Mouse (Mus musculus) liver, embryonic 15.5 days (tissue): ENCODE results near the gene Tcf20. TPM values are rescaled to one million over a fixed set of nuclear protein-coding genes. Genes with fewer than 3 reads are reported as not detected.
A peak's percentile ranks its signal among the peaks of the same experiment; 100 is the strongest.

Experiments used
- ATAC-seq: fragments of 200-750 bp; cut with Nextera tagmentation; 2 replicates; pipeline ENCODE4 v1.8.0; 2017; ENCODE audit warnings: moderate number of reproducible peaks, mild to moderate bottlenecking, moderate library complexity; ENCODE audit not compliant: insufficient read depth
- H3K27ac ChIP-seq: fragments of 300-500 bp; sonication (generic); replicated peaks from 2 replicates; pipeline ENCODE4 v1.5.1; 2015; ENCODE audit warnings: mild to moderate bottlenecking, inconsistent platforms
- H3K27me3 ChIP-seq: fragments of 300-500 bp; sonication (generic); 2 replicates; pipeline ENCODE4 v1.6.1; 2015; ENCODE audit warnings: mild to moderate bottlenecking, inconsistent platforms
- H3K36me3 ChIP-seq: fragments of 300-500 bp; sonication (generic); replicated peaks from 2 replicates; pipeline ENCODE4 v1.6.1; 2015; ENCODE audit warnings: moderate library complexity, mild to moderate bottlenecking, inconsistent platforms
- H3K4me1 ChIP-seq: fragments of 300-500 bp; sonication (generic); replicated peaks from 2 replicates; pipeline ENCODE4 v1.6.1; 2015; ENCODE audit warnings: inconsistent platforms
- H3K4me2 ChIP-seq: fragments of 300-500 bp; sonication (generic); 2 replicates; pipeline ENCODE4 v1.6.1; 2015; ENCODE audit warnings: moderate library complexity, mild to moderate bottlenecking, inconsistent platforms
- H3K4me3 ChIP-seq: fragments of 300-500 bp; sonication (generic); replicated peaks from 2 replicates; pipeline ENCODE4 v1.5.1; 2015; ENCODE audit warnings: mild to moderate bottlenecking, inconsistent platforms
- H3K9ac ChIP-seq: fragments of 300-500 bp; sonication (generic); 2 replicates; pipeline ENCODE4 v1.6.1; 2015; ENCODE audit warnings: moderate library complexity, mild to moderate bottlenecking, inconsistent platforms
- H3K9me3 ChIP-seq: fragments of 300-500 bp; sonication (generic); replicated peaks from 2 replicates; pipeline ENCODE4 v1.6.1; 2016; ENCODE audit warnings: inconsistent platforms
- WGBS: fragments of 180-500 bp; shearing (Covaris S2); methylation state at CpG from one replicate; pipeline ENCODE4 v1.1.7; 2015; ENCODE audit warnings: mixed read lengths; ENCODE audit not compliant: insufficient replicate concordance; 5-methylcytosine and 5-hydroxymethylcytosine counted together
- polyA plus RNA-seq: library from polyadenylated mRNA; unstranded; fragments of >200 nt; fragmentation: Nextera tagmentation; extraction: Ambion mirVana; gene quantifications from 2 replicates; pipeline ENCODE4 v1.2.1, GENCODE M21; 2015

The Tcf20 gene
- polyA plus RNA-seq, 1 experiment from 2014 or later = 2.1 TPM

DNA sequence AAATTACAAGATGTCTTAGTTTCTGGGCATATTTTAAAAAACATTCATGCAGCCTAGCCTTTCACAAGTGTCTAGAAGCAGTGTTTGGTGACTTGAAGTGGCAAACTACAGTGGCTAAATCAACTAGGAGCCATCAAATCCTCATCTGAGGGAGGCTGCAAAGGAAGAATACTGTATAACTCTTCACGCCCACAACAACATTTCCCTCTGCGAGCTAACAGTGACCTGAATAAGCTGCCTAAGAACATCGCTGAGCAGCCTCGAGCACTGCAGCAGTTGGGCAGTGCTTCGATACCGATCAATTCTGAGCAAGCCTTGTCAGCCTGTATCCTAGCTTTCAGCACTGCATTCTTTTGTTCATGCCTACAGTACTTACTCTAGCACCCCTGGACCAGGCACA lies 157.8 kb downstream of the Tcf20 start:
- Histone ChIP-seq H3K4me2 (no peak overlapping the region), H3K9ac (no peak overlapping the region), H3K4me1 (no peaks in the 10 kb centered on the region), H3K36me3 (peaks cover 3% of the 10 kb centered on the region; the same call in 1 of the 2 replicates), H3K27ac (no peak overlapping the region), H3K4me3 (no peak overlapping the region), H3K27me3 (no peaks in the 10 kb centered on the region), H3K9me3 (no peaks in the 10 kb centered on the region)
- 81% methylated on average over 6 of the region's 6 CpGs for WGBS
- ATAC-seq = no peak

DNA sequence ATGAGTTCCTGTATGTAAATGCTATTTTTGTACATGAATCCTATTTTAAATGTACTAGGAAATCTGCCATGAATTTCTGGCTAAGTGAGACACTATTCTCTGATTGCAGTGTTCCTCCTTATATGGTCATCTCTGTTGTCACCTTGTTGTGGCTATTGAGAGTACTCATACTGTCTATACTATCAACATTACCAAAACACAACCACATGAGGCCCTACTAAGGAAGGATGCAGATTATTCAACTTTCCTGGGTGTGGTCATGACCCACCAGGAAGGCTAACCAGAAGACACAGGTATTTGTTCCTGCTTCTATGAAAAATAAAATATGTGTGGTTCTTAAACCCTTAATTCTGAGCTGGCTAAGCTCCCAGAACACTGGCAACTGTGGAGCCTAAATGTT lies 161.8 kb downstream of the Tcf20 start:
- no peaks in the 10 kb centered on the region for H3K9me3 ChIP-seq
- no peak overlapping the region for H3K27ac ChIP-seq
- no peaks in the 10 kb centered on the region for H3K27me3 ChIP-seq
- H3K36me3 ChIP-seq = peaks cover 16% of the 10 kb centered on the region
- no peak for ATAC-seq
- H3K4me2 ChIP-seq = no peak overlapping the region
- no peak overlapping the region for H3K4me3 ChIP-seq
- H3K4me1 ChIP-seq = no peaks in the 10 kb centered on the region
- H3K9ac ChIP-seq = no peak overlapping the region

DNA sequence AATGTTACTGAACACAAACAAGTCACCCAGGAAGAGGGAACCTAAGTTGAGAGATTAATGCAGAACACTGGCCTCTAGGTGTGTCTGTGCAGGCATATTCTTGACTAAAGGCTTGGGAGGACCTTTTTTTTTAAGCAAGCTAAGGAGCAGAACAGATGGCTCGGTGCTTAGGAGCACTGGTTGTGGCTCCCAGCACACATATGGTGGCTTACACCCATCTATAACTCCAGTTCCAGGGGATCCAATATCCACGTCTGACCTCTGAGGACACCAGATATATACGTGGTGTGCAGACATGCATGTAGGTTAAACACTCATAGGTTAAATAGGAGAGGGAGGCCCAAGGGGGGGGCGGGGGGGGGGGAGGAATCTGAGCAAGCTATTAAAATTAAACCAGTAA lies 165.3 kb downstream of the Tcf20 start:
- H3K9ac ChIP-seq = no peak overlapping the region
- H3K4me3 ChIP-seq = no peak overlapping the region
- no peaks in the 10 kb centered on the region for H3K4me1 ChIP-seq
- no peak overlapping the region for H3K4me2 ChIP-seq
- no peak overlapping the region for H3K27ac ChIP-seq
- no peak for ATAC-seq
- H3K9me3 ChIP-seq = no peaks in the 10 kb centered on the region
- no peaks in the 10 kb centered on the region for H3K27me3 ChIP-seq
- WGBS = 51% methylated on average over 4 of the region's 4 CpGs
- peaks cover 26% of the 10 kb centered on the region for H3K36me3 ChIP-seq

DNA sequence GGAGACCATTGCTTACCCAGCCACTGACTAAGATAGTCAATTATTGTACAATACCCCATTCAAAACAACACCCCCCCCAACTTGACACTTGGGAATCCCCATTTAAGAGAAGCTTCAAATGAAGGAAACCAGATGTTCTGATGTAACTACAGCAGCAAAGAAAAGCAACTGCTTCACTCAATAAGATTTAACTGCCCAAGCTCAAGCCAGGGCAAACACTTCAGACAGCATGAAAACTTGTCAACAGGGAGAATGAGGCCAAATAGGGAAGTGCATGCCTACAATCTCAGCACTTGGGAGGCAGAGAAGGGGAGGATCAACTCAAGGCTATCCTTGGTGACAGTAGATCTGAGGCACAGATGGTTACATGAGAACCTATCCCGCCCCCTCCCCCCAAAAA lies 166.0 kb downstream of the Tcf20 start:
- no peak overlapping the region for H3K27ac ChIP-seq
- H3K9ac ChIP-seq = no peak overlapping the region
- no peak for ATAC-seq
- no peak overlapping the region for H3K4me2 ChIP-seq
- 56% methylated on average over 1 of the region's 1 CpGs for WGBS
- H3K9me3 ChIP-seq = no peaks in the 10 kb centered on the region
- no peaks in the 10 kb centered on the region for H3K4me1 ChIP-seq
- no peaks in the 10 kb centered on the region for H3K27me3 ChIP-seq
- H3K4me3 ChIP-seq = no peak overlapping the region
- H3K36me3 ChIP-seq = peaks cover 26% of the 10 kb centered on the region

DNA sequence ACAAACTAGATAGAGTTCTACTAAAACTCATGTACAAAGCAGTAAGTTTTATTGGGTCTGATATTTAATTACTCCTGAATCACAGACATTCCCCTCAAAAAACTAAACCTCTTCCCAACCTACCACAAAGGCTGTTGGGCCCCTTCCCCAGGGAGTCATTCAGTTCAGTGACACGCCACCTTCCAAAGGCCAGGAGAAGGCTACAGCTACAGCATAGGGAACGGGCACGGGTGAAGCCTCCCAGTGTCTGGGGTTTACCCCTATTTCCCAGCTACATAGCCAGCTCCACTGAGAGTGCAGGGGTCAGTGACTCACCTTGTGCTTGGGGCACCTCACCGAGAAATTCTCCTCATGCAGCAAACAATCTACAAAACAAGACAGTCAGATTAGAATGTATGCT lies 172.4 kb downstream of the Tcf20 start:
- H3K27ac ChIP-seq = no peak overlapping the region
- H3K36me3 ChIP-seq = peaks cover 26% of the 10 kb centered on the region
- H3K4me2 ChIP-seq = no peak overlapping the region
- H3K4me1 ChIP-seq = peaks cover 13% of the 10 kb centered on the region
- no peaks in the 10 kb centered on the region for H3K9me3 ChIP-seq
- WGBS = 77% methylated on average over 4 of the region's 4 CpGs
- ATAC-seq = no peak
- H3K4me3 ChIP-seq = no peak overlapping the region
- no peak overlapping the region for H3K9ac ChIP-seq
- H3K27me3 ChIP-seq = no peaks in the 10 kb centered on the region

DNA sequence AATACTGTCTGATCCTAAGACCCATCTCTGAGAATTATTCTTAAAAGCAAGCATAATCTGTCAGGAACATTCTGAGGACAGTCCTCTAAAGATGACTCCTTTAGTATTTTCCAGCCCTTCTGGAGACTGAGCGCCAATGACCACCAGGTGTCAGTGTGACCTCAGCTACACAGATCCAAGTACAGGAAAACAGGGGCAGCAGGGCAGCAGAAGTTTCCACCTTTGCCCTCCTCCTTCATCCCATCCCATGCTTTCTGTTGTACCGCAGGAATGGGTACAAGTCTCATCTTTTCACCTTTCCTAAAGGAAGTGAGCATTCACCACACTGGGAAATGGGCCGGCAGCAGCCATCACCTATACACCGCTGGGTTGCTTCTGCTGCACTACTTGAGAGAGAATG lies 172.9 kb downstream of the Tcf20 start:
- H3K9ac ChIP-seq = no peak overlapping the region
- no peak overlapping the region for H3K4me2 ChIP-seq
- no peaks in the 10 kb centered on the region for H3K27me3 ChIP-seq
- H3K27ac ChIP-seq = no peak overlapping the region
- peaks cover 18% of the 10 kb centered on the region for H3K4me1 ChIP-seq
- H3K9me3 ChIP-seq = no peaks in the 10 kb centered on the region
- H3K4me3 ChIP-seq = no peak overlapping the region
- H3K36me3 ChIP-seq = peaks cover 26% of the 10 kb centered on the region
- ATAC-seq = no peak
- 69% methylated on average over 4 of the region's 4 CpGs for WGBS

DNA sequence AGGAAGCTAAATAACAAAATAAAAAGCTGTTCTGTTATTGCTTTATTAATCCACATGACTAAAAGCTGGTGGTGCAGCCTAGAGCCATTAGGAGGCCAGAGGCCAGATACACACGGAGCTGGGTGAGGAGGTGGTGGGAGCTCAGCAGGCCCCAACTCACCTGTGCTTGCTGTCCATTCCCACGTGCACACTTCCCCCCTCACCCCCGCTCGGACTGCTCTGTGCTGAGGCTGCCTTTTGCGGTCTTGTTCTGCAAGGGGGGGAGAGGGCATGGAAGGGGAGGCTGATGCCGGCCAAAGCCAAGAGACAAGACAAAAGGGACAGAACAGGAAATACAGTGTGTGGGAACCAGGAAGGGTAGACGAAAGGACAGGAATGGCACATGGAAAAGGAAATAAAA lies 173.4 kb downstream of the Tcf20 start:
- H3K9me3 ChIP-seq = no peaks in the 10 kb centered on the region
- no peaks in the 10 kb centered on the region for H3K27me3 ChIP-seq
- no peak for ATAC-seq
- peaks cover 23% of the 10 kb centered on the region for H3K4me1 ChIP-seq
- no peak overlapping the region for H3K4me3 ChIP-seq
- no peak overlapping the region for H3K9ac ChIP-seq
- H3K27ac ChIP-seq = no peak overlapping the region
- 84% methylated on average over 7 of the region's 7 CpGs for WGBS
- H3K4me2 ChIP-seq = no peak overlapping the region
- peaks cover 29% of the 10 kb centered on the region for H3K36me3 ChIP-seq

DNA sequence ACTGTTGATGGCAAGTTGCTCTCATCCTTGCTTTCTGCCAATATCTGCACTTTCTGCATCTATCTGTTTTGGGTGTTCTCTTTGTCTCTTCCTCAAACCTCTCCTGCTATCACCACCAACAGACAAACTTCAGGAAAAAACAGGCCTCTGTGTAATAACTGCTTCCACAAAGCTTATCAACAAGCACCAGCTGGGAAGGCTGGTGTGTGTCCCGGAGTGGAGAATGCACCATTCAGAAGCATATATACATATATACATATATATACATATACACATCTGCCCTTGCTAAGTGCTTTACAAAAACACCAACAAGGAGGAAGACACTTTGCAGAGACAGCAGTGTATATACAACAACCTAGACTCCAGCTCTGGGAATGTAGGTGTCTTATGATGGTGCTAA lies 177.1 kb downstream of the Tcf20 start:
- H3K27me3 ChIP-seq = no peaks in the 10 kb centered on the region
- no peaks in the 10 kb centered on the region for H3K9me3 ChIP-seq
- 15% methylated on average over 1 of the region's 1 CpGs for WGBS
- no peak overlapping the region for H3K4me2 ChIP-seq
- H3K36me3 ChIP-seq = peaks cover 25% of the 10 kb centered on the region
- no peak overlapping the region for H3K9ac ChIP-seq
- peaks cover 25% of the 10 kb centered on the region for H3K4me1 ChIP-seq
- peak; percentile 80 for ATAC-seq
- no peak overlapping the region for H3K4me3 ChIP-seq
- H3K27ac ChIP-seq = peak overlapping the region; percentile 38

DNA sequence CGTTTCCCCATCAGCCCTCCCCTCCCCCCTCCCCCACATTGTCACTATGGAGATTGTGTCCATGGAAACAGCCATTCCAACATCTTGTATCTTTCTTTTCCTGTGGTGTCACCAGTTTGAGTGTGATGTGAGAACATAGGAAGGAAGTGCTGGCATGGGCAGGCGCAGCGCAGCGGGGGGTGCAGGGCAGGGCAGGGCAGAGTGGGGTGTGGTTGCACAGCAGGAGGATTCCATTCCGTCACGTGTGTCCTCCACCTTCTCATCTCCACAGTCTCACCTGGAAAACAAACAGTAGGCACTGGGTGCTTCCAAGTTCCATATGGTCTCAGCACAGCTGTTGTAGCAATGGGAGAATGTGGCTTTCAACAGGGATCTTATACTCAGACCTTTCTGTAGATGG lies 178.2 kb downstream of the Tcf20 start:
- H3K9ac ChIP-seq = no peak overlapping the region
- peaks cover 18% of the 10 kb centered on the region for H3K36me3 ChIP-seq
- peak overlapping the region; percentile 38; the same call in 1 of the 2 replicates for H3K27ac ChIP-seq
- ATAC-seq = peak; percentile 43; the same call in 1 of the 2 replicates
- no peaks in the 10 kb centered on the region for H3K27me3 ChIP-seq
- no peaks in the 10 kb centered on the region for H3K9me3 ChIP-seq
- H3K4me3 ChIP-seq = no peak overlapping the region
- H3K4me2 ChIP-seq = no peak overlapping the region
- WGBS = 26% methylated on average over 6 of the region's 6 CpGs
- peaks cover 25% of the 10 kb centered on the region for H3K4me1 ChIP-seq

DNA sequence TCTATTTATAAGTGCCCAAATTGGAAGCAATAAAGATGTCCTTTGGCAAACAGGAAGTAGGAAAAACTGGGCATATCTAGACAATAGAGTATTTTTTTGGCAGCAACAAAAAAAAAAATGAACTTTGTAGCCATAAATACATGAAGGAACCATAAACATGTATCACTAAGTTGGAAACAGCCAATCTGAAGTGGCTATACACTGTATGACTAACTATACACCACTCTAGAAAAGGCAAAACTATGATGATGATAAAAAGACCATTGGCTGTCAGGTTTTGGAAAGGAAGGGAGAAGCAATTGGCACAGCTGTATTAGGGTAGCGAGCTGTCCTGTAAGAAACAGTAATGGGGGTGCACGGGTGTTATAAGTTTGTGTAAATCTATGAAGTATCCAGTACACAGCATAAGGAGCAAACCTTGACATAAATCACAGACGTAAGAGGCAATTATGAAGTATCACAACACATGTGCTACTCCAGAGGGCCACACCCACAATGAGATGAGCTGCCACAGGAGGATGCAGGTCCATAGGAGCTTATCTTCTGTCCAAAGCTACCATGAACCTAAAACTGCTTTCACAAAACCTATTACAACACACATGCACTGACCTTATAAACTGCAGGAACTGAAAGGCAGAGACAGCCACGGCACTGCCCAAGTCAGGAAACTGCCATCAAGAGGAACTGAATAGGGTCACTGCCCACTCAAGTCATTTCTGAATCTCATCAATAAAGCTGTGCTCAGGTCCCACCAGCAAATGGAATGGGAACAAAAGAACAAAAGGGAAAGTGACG lies 180.5 kb downstream of the Tcf20 start:
- no peak overlapping the region for H3K4me3 ChIP-seq

DNA sequence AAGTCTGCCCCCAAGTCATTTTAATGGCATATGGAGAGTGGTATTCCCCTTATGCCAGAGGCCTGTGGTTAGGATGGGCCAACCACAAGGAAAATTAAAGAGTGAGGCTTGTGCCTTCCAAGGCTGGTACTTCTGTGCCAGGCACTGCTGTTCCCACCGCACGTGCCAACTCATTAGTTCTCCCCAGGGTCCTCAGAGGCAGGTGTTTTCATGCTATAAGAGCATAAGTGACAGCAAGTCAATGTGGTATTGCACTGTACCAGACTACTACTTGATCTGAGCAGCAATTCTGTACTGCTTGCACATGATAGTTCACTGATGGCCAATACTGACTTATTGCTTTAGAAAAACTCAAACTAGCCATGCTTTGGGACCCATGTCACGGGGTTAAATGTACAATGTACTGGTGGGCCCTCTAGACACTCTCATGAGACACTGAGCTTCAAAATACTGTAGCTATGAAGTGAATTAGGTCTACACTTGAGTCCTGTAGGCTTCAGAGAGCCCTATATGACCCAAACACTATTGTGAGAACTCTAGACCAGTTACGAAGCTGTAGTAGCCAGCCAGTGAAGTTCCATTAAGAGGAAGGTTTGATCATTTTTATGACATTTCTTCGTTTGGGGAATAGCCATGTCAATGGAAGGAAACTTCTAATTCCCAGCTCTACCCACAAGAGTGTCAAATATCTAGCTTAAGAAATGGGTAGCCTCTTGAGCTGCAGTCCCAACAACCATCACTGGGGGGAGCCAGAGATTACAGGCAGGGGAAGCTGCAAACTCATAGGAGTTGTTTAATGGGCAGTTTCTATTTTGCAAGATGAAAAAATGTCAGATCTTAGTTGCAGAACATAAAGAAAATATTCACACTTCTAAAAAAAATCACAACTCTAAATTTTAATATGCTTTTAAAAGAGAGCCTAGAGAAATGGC lies 182.7 kb downstream of the Tcf20 start:
- H3K36me3 ChIP-seq = peaks cover 4% of the 10 kb centered on the region; the same call in 1 of the 2 replicates
- H3K4me3 ChIP-seq = no peak overlapping the region
- 69% methylated on average over 5 of the region's 5 CpGs for WGBS
- no peak overlapping the region for H3K27ac ChIP-seq
- H3K27me3 ChIP-seq = no peaks in the 10 kb centered on the region
- no peak overlapping the region for H3K4me2 ChIP-seq
- H3K9ac ChIP-seq = no peak overlapping the region
- H3K4me1 ChIP-seq = peaks cover 9% of the 10 kb centered on the region
- no peaks in the 10 kb centered on the region for H3K9me3 ChIP-seq
- no peak for ATAC-seq

More for the DNA sequence above, 180.5 kb downstream of the Tcf20 start:
- WGBS = 57% methylated on average over 5 of the region's 5 CpGs
- peaks cover 25% of the 10 kb centered on the region for H3K4me1 ChIP-seq
- H3K9ac ChIP-seq = no peak overlapping the region
- H3K4me2 ChIP-seq = no peak overlapping the region
- no peaks in the 10 kb centered on the region for H3K27me3 ChIP-seq
- H3K9me3 ChIP-seq = no peaks in the 10 kb centered on the region
- H3K27ac ChIP-seq = no peak overlapping the region
- ATAC-seq = no peak
- peaks cover 8% of the 10 kb centered on the region for H3K36me3 ChIP-seq
